Mouse (Mus musculus): ENCODE data around the gene Igfbp5.

- TF ChIP-seq CTCF (IDR thresholded peaks at IDR 0.05; ENCODE audit: low read depth) (no peak), EP300 (IDR thresholded peaks at IDR 0.05; ENCODE audit: low read depth) (no peak)
Observed at GRCm38 (mm10) chr1:72856209-72856909, 18.3 kb downstream of the Igfbp5 start.

Measured in liver, embryonic 14.5 days (tissue).